Mouse (Mus musculus): ENCODE data around the gene Atg13.
"Not testable (repeated sequence)": the region's sequence is repeated elsewhere in the genome, so short reads cannot be mapped to it uniquely, and the experiment has no call there.

The Atg13 gene

GRCm38 (mm10) chr2:91710272-91711234, at the start of gene Atg13, which contains the start of gene Harbi1:
Atg13 (minus strand) TSS chr2:91710576.
Harbi1 (plus strand) TSS chr2:91710852.
- peak; percentile 94 to 95 for DNase-seq

GRCm38 (mm10) chr2:91749811-91750261, 39.5 kb upstream of the Atg13 start:
- DNase-seq: peak in 1 of 2 experiments; percentile 35

GRCm38 (mm10) chr2:91744686-91745085, 34.3 kb upstream of the Atg13 start:
- DNase-seq: no peak

- DNase-seq: no peak
Measured at GRCm38 (mm10) chr2:91739586-91739985, 29.2 kb upstream of the Atg13 start.

GRCm38 (mm10) chr2:91735221-91735620, 24.8 kb upstream of the Atg13 start:
- no peak for DNase-seq

GRCm38 (mm10) chr2:91729971-91730821, 19.8 kb upstream of the Atg13 start, which contains the start of gene Ambra1:
Ambra1 (plus strand) TSS chr2:91730134.
- peak; percentile 80 to 90 for DNase-seq

GRCm38 (mm10) chr2:91729571-91729970, 19.2 kb upstream of the Atg13 start:
- DNase-seq: no peak

- no peak for DNase-seq
Measured at GRCm38 (mm10) chr2:91727011-91727410, 16.6 kb upstream of the Atg13 start.

- not testable (repeated sequence) for DNase-seq
Measured at GRCm38 (mm10) chr2:91725476-91725875, 15.1 kb upstream of the Atg13 start.

GRCm38 (mm10) chr2:91724716-91725115, 14.3 kb upstream of the Atg13 start:
- no peak for DNase-seq

- no peak for DNase-seq
Measured at GRCm38 (mm10) chr2:91723951-91724350, 13.6 kb upstream of the Atg13 start.

- no peak for DNase-seq
Measured at GRCm38 (mm10) chr2:91723382-91723781, 13.0 kb upstream of the Atg13 start.

GRCm38 (mm10) chr2:91718276-91718675, 7.9 kb upstream of the Atg13 start:
- DNase-seq: no peak

GRCm38 (mm10) chr2:91714921-91715320, 4.5 kb upstream of the Atg13 start:
- no peak for DNase-seq

- DNase-seq: no peak
Measured at GRCm38 (mm10) chr2:91711256-91711925, 1.0 kb upstream of the Atg13 start.

- DNase-seq: no peak
Measured at GRCm38 (mm10) chr2:91708361-91708760, 2.0 kb downstream of the Atg13 start.

GRCm38 (mm10) chr2:91706456-91706855, 3.9 kb downstream of the Atg13 start:
- no peak for DNase-seq

- DNase-seq: no peak
Measured at GRCm38 (mm10) chr2:91705736-91706135, 4.6 kb downstream of the Atg13 start.

GRCm38 (mm10) chr2:91701366-91701765, 9.0 kb downstream of the Atg13 start:
- DNase-seq: peak in 1 of 2 experiments; percentile 24

GRCm38 (mm10) chr2:91699225-91699624, 11.2 kb downstream of the Atg13 start:
- no peak for DNase-seq

GRCm38 (mm10) chr2:91696225-91696590, 14.2 kb downstream of the Atg13 start:
- no peak for DNase-seq

GRCm38 (mm10) chr2:91695436-91696224, 14.7 kb downstream of the Atg13 start:
- DNase-seq: no peak
